Mouse (Mus musculus): ENCODE measurements around the gene Snx3. TPM values are rescaled to one million over a fixed set of nuclear protein-coding genes. Genes with fewer than 3 reads are reported as not detected.
A peak's percentile ranks its signal among the peaks of the same experiment; 100 is the strongest.

Snx3 gene
- polyA plus RNA-seq, 1 experiment from 2014 or later, result 336 TPM

GRCm38 (mm10) chr10:42545707-42546503 lies 44.1 kb downstream of the Snx3 start:
- Histone ChIP-seq H3K9ac (no peak overlapping the region), H3K36me3 (no peaks in the 10 kb centered on the region), H3K27me3 (no peaks in the 10 kb centered on the region), H3K27ac (replicated peaks) (no peak overlapping the region), H3K4me3 (replicated peaks) (no peak overlapping the region), H3K4me2 (replicated peaks) (no peak overlapping the region), H3K9me3 (replicated peaks) (no peaks in the 10 kb centered on the region), H3K4me1 (no peaks in the 10 kb centered on the region)
- no peak for ATAC-seq (ENCODE audit: insufficient number of reproducible peaks, low FRiP score, low TSS enrichment, low read depth)
- 81% methylated on average over 6 of the region's 6 CpGs for WGBS

DNA sequence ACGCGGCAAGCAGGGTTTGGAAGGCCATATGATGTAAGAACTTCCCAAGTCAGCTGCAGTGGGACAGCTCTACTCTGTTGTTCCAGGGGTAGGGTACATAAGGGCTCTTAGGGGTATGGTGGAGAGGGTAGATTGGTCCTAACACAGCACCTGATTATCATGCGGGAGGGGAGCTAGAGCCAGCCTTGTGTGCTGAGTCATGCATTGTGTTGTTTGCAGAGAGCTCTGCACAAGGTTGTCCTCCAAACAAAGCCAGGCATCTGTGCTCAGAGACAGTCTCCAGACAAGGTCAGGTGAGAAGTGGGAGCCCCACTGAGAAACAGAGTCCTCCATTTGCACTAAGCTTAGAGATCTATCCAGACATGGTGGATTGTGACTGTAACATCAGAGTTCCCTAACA lies 44.7 kb downstream of the Snx3 start:
- Histone ChIP-seq H3K4me2 (replicated peaks) (no peak overlapping the region), H3K9ac (no peak overlapping the region), H3K4me1 (no peaks in the 10 kb centered on the region), H3K36me3 (no peaks in the 10 kb centered on the region), H3K9me3 (replicated peaks) (no peaks in the 10 kb centered on the region), H3K27ac (replicated peaks) (no peak overlapping the region), H3K4me3 (replicated peaks) (no peak overlapping the region), H3K27me3 (no peaks in the 10 kb centered on the region)
- no peak for ATAC-seq (ENCODE audit: insufficient number of reproducible peaks, low FRiP score, low TSS enrichment, low read depth)
- 97% methylated on average over 3 of the region's 3 CpGs for WGBS

DNA sequence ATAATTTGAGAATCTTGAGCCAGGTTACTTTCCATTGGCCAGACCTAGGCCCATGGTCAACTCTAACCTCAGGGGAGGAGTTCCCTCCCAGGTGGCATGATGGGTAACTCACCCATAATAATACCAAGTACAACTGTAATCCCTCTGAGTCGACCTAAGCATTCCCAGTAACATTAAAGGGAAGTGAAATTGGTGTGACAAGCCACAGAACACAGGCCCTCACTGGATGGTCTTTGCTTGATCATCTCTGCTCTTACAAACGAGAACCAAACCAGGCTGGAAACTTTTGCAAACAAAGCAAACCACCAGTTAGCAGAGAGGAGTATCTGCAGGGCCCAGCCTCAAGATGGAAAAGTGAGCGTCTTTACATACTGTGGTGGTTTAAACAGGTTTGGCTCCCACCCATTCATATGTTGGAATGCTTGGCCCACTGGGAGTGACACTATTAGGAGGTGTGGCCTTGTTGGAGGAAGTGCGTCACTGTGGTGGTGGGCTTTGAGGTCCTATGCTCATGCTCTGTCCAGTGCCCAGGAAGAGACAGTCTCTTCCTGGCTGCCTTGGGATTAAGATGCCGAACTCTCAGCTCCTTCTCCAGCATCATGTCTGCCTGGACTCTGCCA lies 57.9 kb downstream of the Snx3 start:
- 59% methylated on average over 5 of the region's 5 CpGs for WGBS
- Histone ChIP-seq H3K9ac (no peak overlapping the region), H3K9me3 (replicated peaks) (no peaks in the 10 kb centered on the region), H3K36me3 (no peaks in the 10 kb centered on the region), H3K27me3 (peaks cover 21% of the 10 kb centered on the region), H3K4me1 (no peaks in the 10 kb centered on the region), H3K4me2 (replicated peaks) (no peak overlapping the region), H3K27ac (replicated peaks) (no peak overlapping the region), H3K4me3 (replicated peaks) (no peak overlapping the region)
- ATAC-seq (ENCODE audit: insufficient number of reproducible peaks, low FRiP score, low TSS enrichment, low read depth), result no peak

DNA sequence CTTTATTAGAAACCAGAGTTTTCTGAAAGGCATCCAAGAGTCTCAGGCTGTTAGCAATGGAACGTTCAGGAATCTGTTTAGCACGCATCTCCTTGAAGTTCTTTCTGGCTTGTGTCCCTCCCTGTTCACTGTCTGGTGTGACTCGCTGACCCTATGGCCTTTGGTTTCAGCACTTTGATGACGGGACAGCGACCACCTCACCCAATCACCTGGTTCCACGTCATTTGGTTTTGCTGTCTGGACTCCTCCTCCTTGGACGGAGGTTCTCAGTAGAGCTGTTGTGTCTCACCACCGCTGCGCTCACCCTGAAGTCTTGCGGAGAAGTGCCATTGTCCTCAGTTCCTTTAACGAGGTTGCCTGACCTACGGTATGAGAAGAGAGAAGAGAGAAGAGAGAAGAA lies 60.4 kb downstream of the Snx3 start:
- Histone ChIP-seq H3K4me1 (no peaks in the 10 kb centered on the region), H3K4me3 (replicated peaks) (no peak overlapping the region), H3K9ac (no peak overlapping the region), H3K36me3 (no peaks in the 10 kb centered on the region), H3K4me2 (replicated peaks) (no peak overlapping the region), H3K27me3 (peaks cover 47% of the 10 kb centered on the region), H3K27ac (replicated peaks) (no peak overlapping the region), H3K9me3 (replicated peaks) (no peaks in the 10 kb centered on the region)
- no peak for ATAC-seq (ENCODE audit: insufficient number of reproducible peaks, low FRiP score, low TSS enrichment, low read depth)
- WGBS, result 3% methylated on average over 12 of the region's 12 CpGs

GRCm38 (mm10) chr10:42572567-42572966 lies 70.7 kb downstream of the Snx3 start:
- Histone ChIP-seq H3K9ac (no peak overlapping the region), H3K4me3 (replicated peaks) (0 out of 2 replicates have a peak overlapping the region, but pooled peaks have one; percentile 3), H3K9me3 (replicated peaks) (no peaks in the 10 kb centered on the region), H3K27ac (replicated peaks) (no peak overlapping the region), H3K4me1 (peaks cover 5% of the 10 kb centered on the region; the same call in 1 of the 2 replicates), H3K36me3 (no peaks in the 10 kb centered on the region), H3K27me3 (peaks cover 92% of the 10 kb centered on the region), H3K4me2 (replicated peaks) (no peak overlapping the region)
- WGBS, result under 1% methylated on average over 20 of the region's 20 CpGs
- ATAC-seq (ENCODE audit: insufficient number of reproducible peaks, low FRiP score, low TSS enrichment, low read depth), result no peak

GRCm38 (mm10) chr10:42572971-42573370 lies 71.1 kb downstream of the Snx3 start:
- Histone ChIP-seq H3K4me3 (replicated peaks) (0 out of 2 replicates have a peak overlapping the region, but pooled peaks have one; percentile 3), H3K4me2 (replicated peaks) (no peak overlapping the region), H3K4me1 (peaks cover 5% of the 10 kb centered on the region; the same call in 1 of the 2 replicates)

DNA sequence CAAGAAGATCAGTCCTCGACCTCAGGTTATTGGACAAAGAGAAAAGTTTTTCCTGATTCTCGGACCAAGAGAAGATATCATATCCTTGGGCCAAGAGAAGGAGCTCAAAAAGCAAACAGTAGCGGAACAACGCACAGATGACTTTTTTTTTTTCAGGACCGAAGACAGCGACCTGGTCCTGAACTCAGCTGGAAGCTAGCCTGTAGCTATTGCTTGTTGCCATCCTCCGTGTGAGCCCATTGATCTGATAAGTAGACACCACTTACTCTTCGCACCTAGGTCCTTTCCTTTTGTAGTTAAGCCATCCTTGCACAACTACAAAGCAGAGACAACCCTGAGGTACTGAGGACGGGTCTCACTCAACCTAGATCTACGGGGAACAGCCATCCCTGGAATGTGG lies 72.8 kb downstream of the Snx3 start:
- ATAC-seq (ENCODE audit: insufficient number of reproducible peaks, low FRiP score, low TSS enrichment, low read depth), result no peak
- no peaks in the 10 kb centered on the region for H3K9me3 ChIP-seq (replicated peaks)
- H3K4me2 ChIP-seq (replicated peaks), result no peak overlapping the region
- H3K4me3 ChIP-seq (replicated peaks), result no peak overlapping the region
- no peak overlapping the region for H3K9ac ChIP-seq
- no peaks in the 10 kb centered on the region for H3K36me3 ChIP-seq
- H3K27me3 ChIP-seq, result peaks cover 95% of the 10 kb centered on the region
- WGBS, result 5% methylated on average over 10 of the region's 10 CpGs
- H3K4me1 ChIP-seq, result peaks cover 9% of the 10 kb centered on the region
- no peak overlapping the region for H3K27ac ChIP-seq (replicated peaks)

More at GRCm38 (mm10) chr10:42572971-42573370, 71.1 kb downstream of the Snx3 start:
- ATAC-seq (ENCODE audit: insufficient number of reproducible peaks, low FRiP score, low TSS enrichment, low read depth), result no peak
- Histone ChIP-seq H3K36me3 (no peaks in the 10 kb centered on the region), H3K27me3 (peaks cover 93% of the 10 kb centered on the region), H3K9me3 (replicated peaks) (no peaks in the 10 kb centered on the region), H3K27ac (replicated peaks) (no peak overlapping the region), H3K9ac (no peak overlapping the region)
- WGBS, result 3% methylated on average over 15 of the region's 15 CpGs

- H3K27ac ChIP-seq (replicated peaks), result no peak overlapping the region
- H3K4me2 ChIP-seq (replicated peaks), result no peak overlapping the region
- H3K9me3 ChIP-seq (replicated peaks), result no peaks in the 10 kb centered on the region
- H3K9ac ChIP-seq, result no peak overlapping the region
- no peak overlapping the region for H3K4me3 ChIP-seq (replicated peaks)
- peaks cover 97% of the 10 kb centered on the region for H3K27me3 ChIP-seq
- WGBS, result 3% methylated on average over 15 of the region's 15 CpGs
- no peak for ATAC-seq (ENCODE audit: insufficient number of reproducible peaks, low FRiP score, low TSS enrichment, low read depth)
- H3K4me1 ChIP-seq, result peaks cover 20% of the 10 kb centered on the region
- H3K36me3 ChIP-seq, result no peaks in the 10 kb centered on the region
Observed at GRCm38 (mm10) chr10:42577525-42578280, 75.9 kb downstream of the Snx3 start.

GRCm38 (mm10) chr10:42578281-42578675 lies 76.4 kb downstream of the Snx3 start:
- ATAC-seq (ENCODE audit: insufficient number of reproducible peaks, low FRiP score, low TSS enrichment, low read depth), result no peak
- no peaks in the 10 kb centered on the region for H3K36me3 ChIP-seq
- no peaks in the 10 kb centered on the region for H3K9me3 ChIP-seq (replicated peaks)
- 1% methylated on average over 15 of the region's 15 CpGs for WGBS
- H3K4me3 ChIP-seq (replicated peaks), result no peak overlapping the region
- H3K9ac ChIP-seq, result no peak overlapping the region
- no peak overlapping the region for H3K4me2 ChIP-seq (replicated peaks)
- H3K4me1 ChIP-seq, result peaks cover 22% of the 10 kb centered on the region
- H3K27ac ChIP-seq (replicated peaks), result no peak overlapping the region
- H3K27me3 ChIP-seq, result peaks cover 97% of the 10 kb centered on the region

- Histone ChIP-seq H3K27ac (replicated peaks) (no peak overlapping the region), H3K4me1 (peaks cover 28% of the 10 kb centered on the region), H3K4me2 (replicated peaks) (no peak overlapping the region), H3K9ac (no peak overlapping the region), H3K27me3 (peaks cover 97% of the 10 kb centered on the region), H3K36me3 (no peaks in the 10 kb centered on the region), H3K9me3 (replicated peaks) (no peaks in the 10 kb centered on the region), H3K4me3 (replicated peaks) (peak overlapping the region; percentile 16; the same call in 1 of the 2 replicates)
- 2% methylated on average over 22 of the region's 22 CpGs for WGBS
- ATAC-seq (ENCODE audit: insufficient number of reproducible peaks, low FRiP score, low TSS enrichment, low read depth), result no peak
Observed at GRCm38 (mm10) chr10:42578698-42579474, 77.1 kb downstream of the Snx3 start.

Measured in embryonic facial prominence, embryonic 15.5 days (tissue).